Mouse (Mus musculus) intestine, postnatal 0 days (tissue): ENCODE data around the gene Ipo7. TPM values are rescaled to one million over a fixed set of nuclear protein-coding genes. Genes with fewer than 3 reads are reported as not detected.

ENCODE experiments used
- ATAC-seq: fragments of 200-750 bp; cut with Nextera tagmentation; 2 replicates; pipeline ENCODE4 v1.8.0; 2017; ENCODE audit warnings: mild to moderate bottlenecking, moderate TSS enrichment, moderate library complexity
- H3K27ac ChIP-seq: fragments of 300-500 bp; sonication (generic); 2 replicates; pipeline ENCODE4 v1.5.1; 2014; ENCODE audit warnings: mild to moderate bottlenecking, low read depth, low read length, moderate library complexity
- H3K27me3 ChIP-seq: fragments of 300-500 bp; sonication (generic); replicated peaks from 2 replicates; pipeline ENCODE4 v1.6.1; 2014; ENCODE audit warnings: low read length, mixed read lengths; ENCODE audit not compliant: control insufficient read depth, insufficient read depth
- H3K36me3 ChIP-seq: fragments of 300-500 bp; sonication (generic); 2 replicates; pipeline ENCODE4 v1.6.1; 2014; ENCODE audit warnings: mild to moderate bottlenecking, moderate library complexity; ENCODE audit not compliant: control insufficient read depth, insufficient read depth
- H3K4me1 ChIP-seq: fragments of 300-500 bp; sonication (generic); replicated peaks from 2 replicates; pipeline ENCODE4 v1.6.1; 2014; ENCODE audit warnings: antibody characterized with exemption, low read length, mixed read lengths; ENCODE audit not compliant: control insufficient read depth, insufficient read depth
- H3K4me2 ChIP-seq: fragments of 300-500 bp; sonication (generic); replicated peaks from 2 replicates; pipeline ENCODE4 v1.6.1; 2014; ENCODE audit warnings: low read depth, mild to moderate bottlenecking, moderate library complexity
- H3K4me3 ChIP-seq: fragments of 300-500 bp; sonication (generic); 2 replicates; pipeline ENCODE4 v1.5.1; 2014; ENCODE audit warnings: low read depth, low read length
- H3K9ac ChIP-seq: fragments of 300-500 bp; sonication (generic); 2 replicates; pipeline ENCODE4 v1.6.1; 2014; ENCODE audit warnings: mild to moderate bottlenecking, low read depth, low read length
- H3K9me3 ChIP-seq: fragments of 300-500 bp; sonication (generic); 2 replicates; pipeline ENCODE4 v1.6.1; 2016; ENCODE audit warnings: mixed run types; ENCODE audit not compliant: control insufficient read depth
- CTCF ChIP-seq: sonication (generic); IDR thresholded peaks from 2 replicates; pipeline ENCODE4 v1.5.1; 2016; ENCODE audit warnings: low read depth, mild to moderate bottlenecking, control low read depth, antibody characterized with exemption, moderate library complexity
- WGBS: fragments of 180-500 bp; shearing (Covaris S2); extraction: QIAGEN DNeasy Blood & Tissue Kit; methylation state at CpG from one replicate; pipeline ENCODE4 v1.1.7; 2014; 5-methylcytosine and 5-hydroxymethylcytosine counted together
- polyA plus RNA-seq: library from polyadenylated mRNA; unstranded; fragments of >200 nt; fragmentation: Nextera tagmentation; extraction: Ambion mirVana; gene quantifications from 2 replicates; pipeline ENCODE4 v1.2.1, GENCODE M21; 2015

The Ipo7 gene
- polyA plus RNA-seq, 1 experiment from 2014 or later: 12.4 TPM

DNA sequence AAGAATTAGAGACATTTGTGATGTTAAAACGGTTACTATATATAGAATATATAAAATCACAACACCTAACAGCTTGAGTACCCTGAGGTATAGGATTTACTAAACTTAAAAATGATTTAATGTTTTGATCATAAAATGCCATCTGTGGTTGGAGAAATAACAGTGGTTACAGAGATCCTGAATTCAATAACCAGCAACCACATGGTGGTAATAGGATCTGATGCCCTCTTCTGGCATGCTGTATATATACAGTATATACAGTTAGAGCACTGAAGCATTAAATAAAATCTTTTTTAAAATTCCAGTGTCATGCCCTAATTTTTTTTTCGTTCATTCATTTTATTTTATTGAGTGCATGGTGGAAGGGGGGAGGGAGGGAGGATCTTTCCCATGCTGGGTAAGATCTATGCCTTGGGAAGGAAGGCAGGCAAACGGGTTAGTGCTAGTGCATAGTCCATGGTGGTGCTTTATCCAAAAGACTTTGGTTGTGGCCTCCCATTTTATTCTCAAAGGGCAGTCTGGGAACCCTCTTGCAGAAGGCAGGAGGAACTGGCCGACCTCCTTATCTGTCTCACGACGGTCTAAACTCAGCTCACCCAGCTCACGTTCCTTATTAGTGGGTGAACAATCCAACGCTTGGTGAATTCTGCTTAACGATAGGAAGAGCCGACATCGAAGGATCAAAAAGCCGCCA is 41.2 kb downstream of the Ipo7 start:
- Histone ChIP-seq H3K27me3 (no peaks in the 10 kb centered on the region), H3K27ac (no peak overlapping the region), H3K4me1 (peaks cover 6% of the 10 kb centered on the region; the same call in 1 of the 2 replicates), H3K9ac (no peak overlapping the region), H3K4me3 (no peak overlapping the region), H3K4me2 (no peak overlapping the region), H3K9me3 (no peaks in the 10 kb centered on the region), H3K36me3 (peaks cover 9% of the 10 kb centered on the region)
- TF ChIP-seq CTCF: peak; percentile 59
- ATAC-seq: no peak
- 83% methylated on average over 12 of the region's 12 CpGs for WGBS

DNA sequence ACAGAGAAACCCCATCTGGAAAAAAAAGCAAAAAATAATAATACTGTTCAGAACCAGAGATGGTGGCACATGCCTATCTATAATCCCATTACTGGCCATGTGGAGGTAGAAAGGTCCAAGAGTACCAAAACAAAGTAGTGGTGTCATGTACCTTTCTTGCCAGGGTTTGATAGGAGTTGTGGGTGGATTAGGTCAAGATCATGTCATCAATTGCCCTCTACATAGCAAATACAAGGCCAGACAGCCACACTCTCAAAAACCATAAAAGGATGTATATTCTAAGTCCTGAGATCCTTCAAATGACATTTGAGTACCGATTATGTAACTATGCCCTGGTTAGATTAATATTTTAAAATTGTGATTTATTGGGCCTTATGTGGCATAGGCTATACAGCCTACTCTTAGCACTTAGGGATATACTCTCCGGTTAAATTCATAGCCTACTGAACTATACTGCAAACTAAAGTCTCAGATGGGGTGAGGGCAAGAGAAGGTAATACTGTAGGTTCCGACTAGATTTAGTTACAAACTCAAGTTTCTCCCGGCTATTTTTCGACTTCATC is 42.1 kb downstream of the Ipo7 start:
- Histone ChIP-seq H3K9me3 (no peaks in the 10 kb centered on the region), H3K9ac (peak overlapping the region; percentile 81), H3K4me1 (peaks cover 6% of the 10 kb centered on the region; the same call in 1 of the 2 replicates), H3K36me3 (peaks cover under 1% of the 10 kb centered on the region), H3K4me2 (peak overlapping the region; percentile 64), H3K4me3 (peak overlapping the region; percentile 61), H3K27ac (peak overlapping the region; percentile 94; the same call in 1 of the 2 replicates), H3K27me3 (no peaks in the 10 kb centered on the region)
- WGBS: 15% methylated on average over 5 of the region's 5 CpGs
- ATAC-seq: no peak
- TF ChIP-seq CTCF: no peak

DNA sequence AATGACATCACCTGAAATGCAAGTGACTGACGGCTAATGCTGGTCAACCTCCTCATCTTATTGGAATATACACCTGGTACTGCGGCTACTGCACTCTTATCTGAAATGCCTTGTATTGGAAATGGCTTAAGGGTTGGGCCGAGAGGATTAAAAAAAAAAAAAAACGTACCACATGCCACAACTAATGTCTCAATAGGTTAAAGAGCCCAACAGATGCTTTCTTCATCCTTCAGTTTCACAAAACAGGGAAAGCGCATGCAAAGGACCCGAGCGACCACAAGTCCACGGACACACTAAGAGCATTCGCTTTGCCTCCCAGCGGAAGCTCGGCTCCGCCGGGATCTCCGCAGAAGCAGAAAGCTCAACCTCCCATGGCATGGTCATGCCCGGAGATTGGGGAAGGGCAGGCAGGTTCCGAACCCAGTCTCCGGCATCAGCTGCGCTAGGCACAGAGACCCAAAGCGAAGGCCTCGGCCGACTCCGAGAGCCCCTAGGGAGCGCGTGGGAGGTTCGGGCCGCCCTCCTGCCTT is 42.7 kb downstream of the Ipo7 start:
- no peaks in the 10 kb centered on the region for H3K27me3 ChIP-seq
- peak overlapping the region; percentile 64 for H3K4me2 ChIP-seq
- H3K9me3 ChIP-seq: no peaks in the 10 kb centered on the region
- H3K36me3 ChIP-seq: no peaks in the 10 kb centered on the region
- peak overlapping the region; percentile 81 for H3K9ac ChIP-seq
- peaks cover 6% of the 10 kb centered on the region; the same call in 1 of the 2 replicates for H3K4me1 ChIP-seq
- peak overlapping the region; percentile 61 for H3K4me3 ChIP-seq
- no peak; the same call in 1 of the 2 replicates for TF ChIP-seq CTCF
- under 1% methylated on average over 26 of the region's 26 CpGs for WGBS
- ATAC-seq: peak; percentile 14
- H3K27ac ChIP-seq: peak overlapping the region; percentile 94

DNA sequence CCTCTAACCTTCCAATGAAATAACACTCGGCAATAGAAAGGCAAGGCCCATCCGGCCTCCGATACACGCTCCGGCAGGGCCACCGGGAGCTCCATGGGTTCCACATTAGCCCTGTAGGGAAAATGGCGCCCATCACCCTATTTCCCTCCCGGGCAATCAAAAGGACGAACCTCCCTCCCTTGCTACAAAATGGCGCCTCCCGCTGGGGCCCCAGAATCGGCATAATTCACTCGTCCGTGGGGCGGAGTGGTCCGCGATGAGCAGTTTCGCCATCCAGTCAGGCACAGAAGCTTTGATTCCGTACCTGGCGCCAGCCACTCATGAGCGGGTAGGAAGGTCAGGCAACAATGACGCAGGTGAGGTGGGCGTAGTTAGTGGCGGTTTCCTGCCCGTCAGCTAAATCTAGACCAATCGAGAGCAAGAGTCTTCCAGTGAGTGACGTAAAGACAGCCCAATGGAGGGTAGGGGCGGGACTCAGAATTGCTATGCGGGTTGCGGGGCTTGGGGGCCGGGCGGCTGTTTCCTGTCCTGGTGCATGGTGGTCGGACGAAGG is 43.2 kb downstream of the Ipo7 start, which contains the start of gene Zfp143:
Gene Zfp143 (plus strand): TSS at position 19 of the 553 bp plus-strand sequence.
- peak within 1 kb of the TSS; percentile 69 for H3K4me2 ChIP-seq
- no peaks in the 10 kb centered on the region for H3K27me3 ChIP-seq
- peak within 1 kb of the TSS; percentile 63 for H3K4me3 ChIP-seq
- under 1% methylated on average over 34 of the region's 34 CpGs for WGBS
- H3K9ac ChIP-seq: peak within 1 kb of the TSS; percentile 94
- peaks cover 6% of the 10 kb centered on the region; the same call in 1 of the 2 replicates for H3K4me1 ChIP-seq
- peak within 1 kb of the TSS; percentile 100 for H3K27ac ChIP-seq
- H3K36me3 ChIP-seq: no peaks in the 10 kb centered on the region
- ATAC-seq: peak; percentile 98
- no peak; the same call in 1 of the 2 replicates for TF ChIP-seq CTCF
- H3K9me3 ChIP-seq: no peaks in the 10 kb centered on the region

DNA sequence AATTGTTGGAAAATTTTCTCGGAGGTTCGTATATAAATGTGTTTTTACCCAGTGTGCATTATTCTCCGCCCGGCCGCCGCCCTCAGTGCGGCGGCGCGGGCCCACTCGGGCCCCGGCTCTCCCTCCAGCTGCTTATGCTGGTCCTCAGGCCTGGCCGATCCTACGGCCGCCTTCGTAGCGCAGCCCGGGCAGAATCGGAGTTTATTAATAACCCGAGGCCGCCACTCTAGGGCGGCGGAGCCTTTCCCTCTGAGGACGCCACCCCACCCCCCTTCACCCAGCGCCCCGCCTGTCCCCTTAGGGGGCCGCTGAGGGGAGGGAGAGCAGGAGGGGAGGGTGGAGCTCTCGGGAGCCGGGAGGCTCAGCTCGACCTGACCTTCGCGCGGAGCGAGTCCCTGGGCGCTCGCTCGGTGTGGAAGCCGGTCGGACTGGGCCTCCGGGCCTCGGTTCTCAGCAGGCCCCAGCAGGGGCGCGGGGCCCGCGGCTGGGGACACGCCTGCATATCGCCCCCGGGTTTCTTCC is 43.7 kb downstream of the Ipo7 start:
- ATAC-seq: peak; percentile 79
- Histone ChIP-seq H3K36me3 (no peaks in the 10 kb centered on the region), H3K4me3 (peak overlapping the region; percentile 63), H3K9me3 (no peaks in the 10 kb centered on the region), H3K9ac (peak overlapping the region; percentile 94), H3K4me1 (peaks cover 6% of the 10 kb centered on the region; the same call in 1 of the 2 replicates), H3K27me3 (no peaks in the 10 kb centered on the region), H3K27ac (peak overlapping the region; percentile 100), H3K4me2 (peak overlapping the region; percentile 69)
- under 1% methylated on average over 44 of the region's 48 CpGs for WGBS
- TF ChIP-seq CTCF: no peak

DNA sequence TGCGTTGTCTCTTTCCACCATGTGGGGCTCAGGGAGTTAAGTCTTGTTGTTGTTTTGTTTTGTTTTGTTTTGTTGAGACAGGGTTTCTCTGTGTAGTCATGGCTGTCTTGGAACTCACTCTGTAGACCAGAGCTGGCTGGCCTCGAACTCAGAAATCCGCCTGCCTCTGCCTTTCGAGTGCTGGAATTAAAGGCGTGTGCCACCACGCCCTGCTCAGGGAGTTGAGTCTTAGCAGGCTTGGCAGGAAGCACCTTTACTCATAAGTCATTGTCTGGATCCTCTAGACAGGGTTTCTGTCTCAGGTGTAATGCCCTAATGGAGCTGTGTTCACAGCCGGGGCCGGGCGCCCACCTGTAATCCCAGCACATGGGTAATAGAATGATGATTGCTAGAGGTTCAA is 45.7 kb downstream of the Ipo7 start:
- no peak for ATAC-seq
- Histone ChIP-seq H3K4me2 (no peak overlapping the region), H3K27me3 (no peaks in the 10 kb centered on the region), H3K27ac (no peak overlapping the region), H3K9me3 (no peaks in the 10 kb centered on the region), H3K36me3 (peaks cover 10% of the 10 kb centered on the region), H3K9ac (no peak overlapping the region), H3K4me3 (no peak overlapping the region), H3K4me1 (peaks cover 6% of the 10 kb centered on the region; the same call in 1 of the 2 replicates)
- TF ChIP-seq CTCF: no peak
- WGBS: 93% methylated on average over 9 of the region's 9 CpGs
